Comparison of ENCODE assay signal across 15 mouse cellular contexts in the genomic region with DNA sequence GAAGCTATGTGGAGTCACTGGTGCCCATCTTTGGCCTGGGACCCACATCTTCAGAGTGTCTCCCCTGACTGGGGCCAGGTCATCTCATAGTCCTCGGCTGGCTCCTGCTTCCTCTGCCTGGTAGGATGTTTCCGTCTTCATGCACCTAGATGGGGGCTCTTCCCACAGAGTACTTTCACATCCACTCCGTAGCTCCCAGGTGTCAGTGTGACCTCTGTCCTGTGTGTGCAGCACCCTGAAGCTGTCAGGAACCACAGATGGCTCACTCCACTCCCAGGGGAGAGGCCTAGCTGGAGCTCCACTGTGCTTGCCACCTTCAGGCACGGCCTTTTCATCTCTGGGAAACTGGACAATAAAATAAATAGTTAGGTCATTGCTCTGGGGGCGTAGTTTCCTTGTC.
"Had no signal": no experiment of that assay in that cellular context is flagged by ENCODE, and none has a peak within 500 bp of the region (broad histone marks: within the 10 kb centered on the region; RNA-seq: fewer than 3 reads in every experiment).

No protein-coding gene starts in this region.

- ATAC-seq: liver, postnatal 0 days; lung, postnatal 0 days; midbrain, embryonic 15.5 days had no signal

- H3K9ac ChIP-seq: limb, embryonic 15.5 days; liver, embryonic 14.5 days; liver, postnatal 0 days; lung, embryonic 14.5 days; midbrain, embryonic 12.5 days; midbrain, embryonic 15.5 days had no signal

- H3K27ac ChIP-seq: limb, embryonic 15.5 days; liver, embryonic 14.5 days; macrophage; midbrain, embryonic 12.5 days; midbrain, embryonic 15.5 days had no signal

- H3K27me3 ChIP-seq: limb, embryonic 15.5 days; midbrain, embryonic 12.5 days; midbrain, embryonic 15.5 days had no signal

- H3K9me3 ChIP-seq: limb, embryonic 15.5 days; midbrain, embryonic 12.5 days; midbrain, embryonic 15.5 days had no signal

- DNase-seq: kidney, adult 18-20 months; kidney, adult 9 months; kidney, postnatal 14 days; kidney, postnatal 4 days; liver, postnatal 0 days; lung, embryonic 14.5 days; thymus, adult 18-20 months; thymus, postnatal 36 days had no signal

- H3K4me2 ChIP-seq: limb, embryonic 15.5 days; liver, embryonic 11.5 days; lung, embryonic 14.5 days; midbrain, embryonic 12.5 days; midbrain, embryonic 15.5 days had no signal

- H3K4me3 ChIP-seq: limb, embryonic 15.5 days; midbrain, embryonic 12.5 days; midbrain, embryonic 15.5 days had no signal
